Comparison of ENCODE assay signal across 12 mouse cellular contexts in genomic region chr6:50366724-50367123, GRCm38 (mm10).
A peak's percentile ranks its signal among the peaks of the same experiment; 100 is the strongest.
DNase-seq lines count a peak whose midpoint lies in the region; ATAC-seq and TF ChIP-seq lines count a peak whose summit lies in the region.
"Had no signal": no experiment of that assay in that cellular context is flagged by ENCODE, and none has a peak within 500 bp of the region (broad histone marks: within the 10 kb centered on the region; RNA-seq: fewer than 3 reads in every experiment).

No protein-coding gene starts in this region.

- ATAC-seq in megakaryocyte, adult 5-6 weeks (ENCODE audit: poor library complexity, severe bottlenecking): no peak
- ATAC-seq in midbrain, embryonic 15.5 days (replicated peaks): no peak
- ATAC-seq in hindbrain, embryonic 12.5 days (ENCODE audit: low FRiP score): no peak
- ATAC-seq: midbrain, embryonic 13.5 days had no signal

- 89% methylated on average over 5 of the region's 5 CpGs for WGBS in midbrain, embryonic 15.5 days
- 94% methylated on average over 5 of the region's 5 CpGs for WGBS in hindbrain, embryonic 12.5 days

- no peaks in the 10 kb centered on the region for H3K36me3 ChIP-seq in midbrain, embryonic 15.5 days (replicated peaks)
- no peaks in the 10 kb centered on the region for H3K36me3 ChIP-seq in hindbrain, embryonic 12.5 days
- H3K36me3 ChIP-seq: lung, embryonic 15.5 days; midbrain, embryonic 13.5 days had no signal

- no peaks in the 10 kb centered on the region for H3K4me1 ChIP-seq in midbrain, embryonic 15.5 days
- H3K4me1 ChIP-seq in hindbrain, embryonic 12.5 days: no peaks in the 10 kb centered on the region
- H3K4me1 ChIP-seq: lung, embryonic 15.5 days; midbrain, embryonic 13.5 days had no signal

- no peaks in the 10 kb centered on the region for H3K9me3 ChIP-seq in midbrain, embryonic 15.5 days
- no peaks in the 10 kb centered on the region for H3K9me3 ChIP-seq in hindbrain, embryonic 12.5 days (replicated peaks)
- H3K9me3 ChIP-seq: lung, embryonic 15.5 days; midbrain, embryonic 13.5 days had no signal

- no peak overlapping the region for H3K9ac ChIP-seq in midbrain, embryonic 15.5 days
- H3K9ac ChIP-seq in hindbrain, embryonic 12.5 days: no peak overlapping the region
- H3K9ac ChIP-seq: lung, embryonic 15.5 days; midbrain, embryonic 13.5 days had no signal

- no peak overlapping the region for H3K4me3 ChIP-seq in layer of hippocampus, adult 2 months
- H3K4me3 ChIP-seq in midbrain, embryonic 15.5 days: no peak overlapping the region
- no peak overlapping the region for H3K4me3 ChIP-seq in hindbrain, embryonic 12.5 days
- H3K4me3 ChIP-seq: lung, embryonic 15.5 days; midbrain, embryonic 13.5 days had no signal

- intact Hi-C loops in heart, postnatal 25 days (cut with DNase I): no loop called here

- H3K4me2 ChIP-seq in midbrain, embryonic 15.5 days: no peak overlapping the region
- no peak overlapping the region for H3K4me2 ChIP-seq in hindbrain, embryonic 12.5 days (replicated peaks)
- H3K4me2 ChIP-seq: lung, embryonic 15.5 days; midbrain, embryonic 13.5 days had no signal

- no peaks in the 10 kb centered on the region for H3K27me3 ChIP-seq in midbrain, embryonic 15.5 days (replicated peaks)
- no peaks in the 10 kb centered on the region for H3K27me3 ChIP-seq in hindbrain, embryonic 12.5 days
- H3K27me3 ChIP-seq: lung, embryonic 15.5 days; midbrain, embryonic 13.5 days had no signal

- TF ChIP-seq CTCF in layer of hippocampus, adult 2 months (conservative IDR thresholded peaks at IDR 0.05): no peak

- peak overlapping the region; percentile 59 for H3K27ac ChIP-seq in layer of hippocampus, adult 2 months
- no peak overlapping the region for H3K27ac ChIP-seq in midbrain, embryonic 15.5 days
- no peak overlapping the region for H3K27ac ChIP-seq in hindbrain, embryonic 12.5 days
- H3K27ac ChIP-seq: lung, embryonic 15.5 days; midbrain, embryonic 13.5 days had no signal

- peak; percentile 95 for DNase-seq in heart, adult 11 months
- no peak for DNase-seq in heart, postnatal 25 days (ENCODE audit: low spot score)
- peak; percentile 68 for DNase-seq in heart, adult 18-20 months
- peak; percentile 37 to 40 for DNase-seq in layer of hippocampus, adult 2 months (ENCODE audit: low spot score in 2 of 2)
- peak; percentile 22 for DNase-seq in right cerebral cortex, postnatal 4 days
- DNase-seq: adrenal gland, postnatal 25 days; kidney, adult 2 months had no signal
